Mouse (Mus musculus) megakaryocyte, embryonic 14.5 days (primary cell): ENCODE data around the gene Tmem104. TPM values are rescaled to one million over a fixed set of nuclear protein-coding genes. Genes with fewer than 3 reads are reported as not detected.

ENCODE experiments used
- H3K27me3 ChIP-seq: replicated peaks from 2 replicates; pipeline ENCODE3; 2012; ENCODE audit warnings: inconsistent platforms
- H3K36me3 ChIP-seq: replicated peaks from 2 replicates; pipeline ENCODE3; 2012; ENCODE audit warnings: low read length, inconsistent platforms, mixed read lengths
- H3K4me1 ChIP-seq: 2 replicates; pipeline ENCODE4 v1.6.1; 2012; ENCODE audit warnings: inconsistent platforms
- H3K4me3 ChIP-seq: replicated peaks from 2 replicates; pipeline ENCODE3; 2012; ENCODE audit warnings: moderate library complexity, mild to moderate bottlenecking, inconsistent platforms
- H3K9me3 ChIP-seq: 2 replicates; pipeline ENCODE4 v1.6.1; 2012; ENCODE audit warnings: inconsistent platforms
- FLI1 ChIP-seq: IDR thresholded peaks from 2 replicates; pipeline ENCODE4 v1.6.1; 2012; ENCODE audit warnings: low read length, inconsistent platforms, mixed read lengths
- GATA1 ChIP-seq: IDR thresholded peaks from 3 replicates; pipeline ENCODE4 v1.6.1; 2012; ENCODE audit warnings: mixed read lengths, low read length, inconsistent platforms, borderline replicate concordance
- polyA plus RNA-seq: library from polyadenylated mRNA; stranded (reverse); fragments of >175 nt; gene quantifications from 2 replicates; pipeline ENCODE4 v1.2.3, GENCODE M21; 2012; ENCODE audit warnings: low replicate concordance; ENCODE audit not compliant: insufficient read depth

Gene Tmem104
- polyA plus RNA-seq, 1 experiment = 14.1 TPM

- Histone ChIP-seq H3K36me3 (no peaks in the 10 kb centered on the region), H3K4me1 (peaks cover 11% of the 10 kb centered on the region), H3K27me3 (peaks cover 80% of the 10 kb centered on the region)
Measured at GRCm38 (mm10) chr11:115292631-115293375, 105.5 kb downstream of the Tmem104 start.

DNA sequence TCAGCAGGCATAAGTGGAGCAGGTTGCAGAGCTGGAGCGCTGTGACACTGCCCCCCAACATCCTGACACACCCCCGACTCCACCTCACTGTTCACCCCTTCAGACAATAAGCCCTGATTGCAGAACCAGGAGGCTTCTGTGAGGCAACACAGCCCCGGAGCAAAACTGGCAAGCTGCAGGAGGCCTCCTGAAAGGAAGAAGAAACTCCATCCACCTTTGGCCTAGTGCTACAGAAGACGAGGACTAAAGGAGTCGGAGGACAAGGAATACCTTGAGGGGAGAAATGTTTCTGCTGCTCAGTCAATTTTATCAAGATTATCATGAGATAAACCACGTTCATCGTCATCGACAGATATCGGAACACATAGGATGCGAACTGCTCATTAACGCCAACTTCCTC lies 108.7 kb downstream of the Tmem104 start:
- H3K4me3 ChIP-seq = no peak overlapping the region
- TF ChIP-seq FLI1 = no peak
- TF ChIP-seq GATA1 = no peak
- H3K4me1 ChIP-seq = peaks cover 12% of the 10 kb centered on the region
- peaks cover 20% of the 10 kb centered on the region for H3K9me3 ChIP-seq
- no peaks in the 10 kb centered on the region for H3K36me3 ChIP-seq
- peaks cover 80% of the 10 kb centered on the region for H3K27me3 ChIP-seq

More at GRCm38 (mm10) chr11:115292631-115293375, 105.5 kb downstream of the Tmem104 start:
- TF ChIP-seq GATA1 = no peak
- no peak for TF ChIP-seq FLI1
- Histone ChIP-seq H3K4me3 (no peak overlapping the region), H3K9me3 (peaks cover 11% of the 10 kb centered on the region)

Other genes with a start within 250 kb of the Tmem104 start
- not detected in 2 replicates for gene Cd300c, start 218.3 kb upstream of the Tmem104 start, polyA plus RNA-seq
- 0.63 TPM in 1 of 2 replicates, not detected in the other for gene Cd300ld, start 197.6 kb upstream of the Tmem104 start, polyA plus RNA-seq
- gene Cd300c2, start 185.6 kb upstream of the Tmem104 start, polyA plus RNA-seq = 3.5 TPM in 1 of 2 replicates, not detected in the other
- not detected in 2 replicates for gene Cd300ld2, start 171.3 kb upstream of the Tmem104 start, polyA plus RNA-seq
- not detected in 2 replicates for gene Cd300ld4, start 160.5 kb upstream of the Tmem104 start, polyA plus RNA-seq
- gene Cd300ld5, start 149.7 kb upstream of the Tmem104 start, polyA plus RNA-seq = not detected in 2 replicates
- gene Cd300ld3, start 139.1 kb upstream of the Tmem104 start, polyA plus RNA-seq = 1.1 TPM in 1 of 2 replicates, not detected in the other
- gene Cd300e, start 125.3 kb upstream of the Tmem104 start, polyA plus RNA-seq = not detected in 2 replicates
- gene Rab37, start 96.1 kb upstream of the Tmem104 start, polyA plus RNA-seq = 8.4 and 19.8 TPM in 2 replicates
- gene Cd300lf, start 53.5 kb upstream of the Tmem104 start, polyA plus RNA-seq = 1.2 and 3.4 TPM in 2 replicates
- gene Slc9a3r1, start 24.1 kb upstream of the Tmem104 start, polyA plus RNA-seq = 123 and 223 TPM in 2 replicates
- 23.4 and 27.1 TPM in 2 replicates for gene Nat9, start 372 bp downstream of the Tmem104 start, polyA plus RNA-seq
- gene Grin2c, start 79.8 kb downstream of the Tmem104 start, polyA plus RNA-seq = not detected in 2 replicates
- gene Fdxr, start 89.6 kb downstream of the Tmem104 start, polyA plus RNA-seq = 21.8 and 28.5 TPM in 2 replicates
- gene Fads6, start 110.2 kb downstream of the Tmem104 start, polyA plus RNA-seq = 0.07 TPM in 1 of 2 replicates, not detected in the other
- gene Otop2, start 119.7 kb downstream of the Tmem104 start, polyA plus RNA-seq = 0.11 TPM in 1 of 2 replicates, not detected in the other
- gene Ush1g, start 134.6 kb downstream of the Tmem104 start, polyA plus RNA-seq = not detected in 2 replicates
- gene Otop3, start 147.2 kb downstream of the Tmem104 start, polyA plus RNA-seq = not detected in 2 replicates
- 1.2 TPM in 1 of 2 replicates, not detected in the other for gene Hid1, start 180.3 kb downstream of the Tmem104 start, polyA plus RNA-seq
- not detected in 2 replicates for gene Cdr2l, start 194.4 kb downstream of the Tmem104 start, polyA plus RNA-seq
- 67.6 and 78.3 TPM in 2 replicates for gene Mrpl58, start 216.3 kb downstream of the Tmem104 start, polyA plus RNA-seq
- 10.1 and 109 TPM in 2 replicates for gene Atp5h, start 232.5 kb downstream of the Tmem104 start, polyA plus RNA-seq
- gene Kctd2, start 232.6 kb downstream of the Tmem104 start, polyA plus RNA-seq = 13.7 and 36.5 TPM in 2 replicates